Mouse (Mus musculus) telencephalon, adult 2 months (tissue): ENCODE data around the gene Rspo4.

Experiments used
- DNase-seq: peaks from one replicate; pipeline ENCODE4 v3.0.0-alpha.2; 2011; ENCODE audit warnings: low read depth, low spot score

Rspo4 gene

DNA sequence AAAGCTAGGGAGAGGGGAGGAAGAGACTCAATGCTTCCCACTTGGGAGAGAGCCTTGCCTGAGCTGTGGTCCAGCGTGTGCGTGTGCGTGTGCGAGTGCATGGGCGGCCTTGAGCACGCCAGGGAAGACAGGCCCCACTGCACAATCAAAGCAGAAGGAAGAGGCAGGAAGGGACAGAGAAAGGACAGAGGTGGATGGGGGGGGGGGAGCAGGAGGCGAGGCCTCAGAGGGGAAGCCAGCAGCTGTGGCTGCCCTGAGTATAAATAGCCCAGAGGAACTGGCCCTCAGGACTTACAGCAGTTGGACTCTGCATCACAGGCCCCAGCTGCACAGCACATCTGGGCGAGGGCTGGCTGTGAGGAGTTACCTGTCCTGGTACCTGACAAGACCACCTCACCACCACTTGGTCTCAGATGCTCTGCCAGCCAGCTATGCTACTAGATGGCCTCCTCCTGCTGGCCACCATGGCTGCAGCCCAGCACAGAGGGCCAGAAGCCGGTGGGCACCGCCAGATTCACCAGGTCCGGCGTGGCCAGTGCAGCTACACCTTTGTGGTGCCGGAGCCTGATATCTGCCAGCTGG, 68.3 kb downstream of the Rspo4 start, which contains the start of gene Angpt4:
Gene Angpt4 (plus strand): TSS at position 292 of the 582 bp plus-strand sequence.
- no peak for DNase-seq

DNA sequence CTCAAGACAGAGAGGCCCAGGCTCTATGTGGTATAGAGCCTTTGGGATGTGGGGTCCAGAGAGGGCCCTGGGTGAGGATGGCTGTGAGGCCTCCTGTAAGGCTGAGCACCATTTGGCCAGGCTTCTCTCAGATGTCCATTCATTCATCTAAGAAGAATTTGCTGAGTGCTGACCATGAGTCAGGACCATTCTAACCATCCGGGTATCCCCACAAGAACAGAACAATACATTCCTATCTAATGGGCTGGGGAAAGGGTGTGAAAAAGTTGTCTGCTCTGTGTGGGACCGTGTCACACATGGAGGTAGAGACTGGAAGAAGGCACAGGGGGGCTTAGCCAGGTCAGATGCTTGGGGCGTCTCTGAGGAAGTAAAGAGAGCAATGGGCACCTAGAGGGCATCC, 69.0 kb downstream of the Rspo4 start:
- no peak for DNase-seq

DNA sequence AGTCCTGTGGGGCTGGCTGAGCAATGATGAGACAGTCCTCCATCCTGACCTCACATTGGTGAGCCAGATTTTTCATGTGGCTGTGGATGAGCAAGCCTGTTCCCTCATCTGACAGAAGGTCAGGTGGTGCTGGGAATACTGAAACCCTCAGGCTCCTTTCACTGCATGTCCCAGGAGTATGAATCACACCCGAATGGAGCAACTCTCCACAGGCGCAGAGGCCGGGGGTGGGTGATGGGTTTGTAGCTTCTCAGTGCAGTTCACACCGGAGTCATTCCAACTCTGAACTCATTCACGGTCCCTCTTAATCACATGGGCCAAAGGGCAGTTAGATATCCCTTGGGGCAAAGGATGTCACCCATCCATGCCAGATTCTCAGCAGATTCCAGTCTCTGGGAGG, 71.4 kb downstream of the Rspo4 start:
- DNase-seq: no peak

GRCm38 (mm10) chr2:151915111-151915510, 72.4 kb downstream of the Rspo4 start:
- DNase-seq: no peak

DNA sequence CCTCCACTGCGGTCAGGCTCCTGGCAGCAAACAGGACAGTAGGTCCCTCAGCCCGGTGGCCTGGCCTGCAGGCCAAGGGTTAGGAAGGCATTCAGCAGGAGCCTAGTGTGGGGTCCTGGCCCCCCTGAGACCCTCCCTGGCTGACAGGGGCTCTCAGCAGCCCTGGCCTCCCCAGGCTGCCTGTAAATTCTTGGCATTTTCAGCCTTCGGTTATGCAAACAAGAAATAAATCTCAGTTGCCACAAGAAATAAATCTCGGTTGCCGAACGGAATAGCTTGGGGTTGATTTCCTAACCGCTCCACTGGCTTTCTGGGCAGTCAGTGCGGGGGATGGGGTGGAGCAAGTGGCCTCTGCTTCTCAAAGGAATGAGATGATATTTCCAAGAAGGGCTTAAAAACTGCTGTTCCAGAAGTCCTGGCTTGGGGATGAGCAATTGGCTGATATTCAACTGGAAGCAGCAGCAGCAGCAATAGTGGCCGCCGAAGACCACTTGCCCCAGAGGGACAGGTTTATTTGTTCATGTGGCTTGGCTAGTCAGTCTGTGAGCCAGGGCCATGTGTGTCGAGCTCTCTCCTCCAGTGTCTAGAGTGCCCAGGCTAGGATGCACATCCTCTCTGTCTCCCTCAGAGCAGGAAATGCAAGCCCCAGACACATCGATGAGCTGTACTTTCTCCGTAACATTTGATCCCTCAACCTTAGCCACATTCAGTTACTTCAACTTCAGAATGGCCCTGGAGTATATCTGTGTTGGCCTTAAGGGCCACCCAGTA, 73.5 kb downstream of the Rspo4 start:
- no peak for DNase-seq

- no peak for DNase-seq
Observed at GRCm38 (mm10) chr2:151919140-151919539, 76.4 kb downstream of the Rspo4 start.

DNA sequence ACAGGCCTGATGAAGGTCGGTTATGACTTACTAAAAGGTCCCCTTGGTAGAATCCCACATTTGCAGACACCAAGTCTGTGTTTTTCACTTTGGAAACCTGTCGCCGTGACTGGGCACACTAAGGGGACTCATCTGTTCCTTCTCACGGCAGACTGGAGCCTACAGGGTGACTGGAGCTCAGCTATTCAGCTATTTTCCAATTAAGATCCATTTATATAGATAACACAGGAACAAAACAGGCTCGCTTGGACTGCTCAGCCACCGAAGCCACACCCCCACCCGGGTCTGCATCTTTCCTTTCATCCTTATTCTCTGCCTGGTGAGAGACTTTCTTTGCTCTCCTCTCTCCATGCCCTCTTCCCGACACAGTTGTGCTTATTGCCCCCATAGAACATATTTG, 78.3 kb downstream of the Rspo4 start:
- no peak for DNase-seq

GRCm38 (mm10) chr2:151921596-151921995, 78.9 kb downstream of the Rspo4 start:
- DNase-seq: no peak
